Mouse (Mus musculus) activated CD4-positive, CD25-positive, alpha-beta regulatory T cell, adult 4 months (primary cell): ENCODE measurements around the gene Mbd5. TPM values are rescaled to one million over a fixed set of nuclear protein-coding genes. Genes with fewer than 3 reads are reported as not detected.

Source experiments
- ATAC-seq: one replicate; pipeline ENCODE4 v1.8.0; 2017
- polyA plus RNA-seq, 2 experiments: library from polyadenylated mRNA; unstranded; fragments of 100-300 nt; shearing (Covaris generic); gene quantifications; one replicate each; pipeline ENCODE4 v1.2.1; 2017

The Mbd5 gene
- 10 to 100 TPM; 19.8 to 23.9 TPM for polyA plus RNA-seq

DNA sequence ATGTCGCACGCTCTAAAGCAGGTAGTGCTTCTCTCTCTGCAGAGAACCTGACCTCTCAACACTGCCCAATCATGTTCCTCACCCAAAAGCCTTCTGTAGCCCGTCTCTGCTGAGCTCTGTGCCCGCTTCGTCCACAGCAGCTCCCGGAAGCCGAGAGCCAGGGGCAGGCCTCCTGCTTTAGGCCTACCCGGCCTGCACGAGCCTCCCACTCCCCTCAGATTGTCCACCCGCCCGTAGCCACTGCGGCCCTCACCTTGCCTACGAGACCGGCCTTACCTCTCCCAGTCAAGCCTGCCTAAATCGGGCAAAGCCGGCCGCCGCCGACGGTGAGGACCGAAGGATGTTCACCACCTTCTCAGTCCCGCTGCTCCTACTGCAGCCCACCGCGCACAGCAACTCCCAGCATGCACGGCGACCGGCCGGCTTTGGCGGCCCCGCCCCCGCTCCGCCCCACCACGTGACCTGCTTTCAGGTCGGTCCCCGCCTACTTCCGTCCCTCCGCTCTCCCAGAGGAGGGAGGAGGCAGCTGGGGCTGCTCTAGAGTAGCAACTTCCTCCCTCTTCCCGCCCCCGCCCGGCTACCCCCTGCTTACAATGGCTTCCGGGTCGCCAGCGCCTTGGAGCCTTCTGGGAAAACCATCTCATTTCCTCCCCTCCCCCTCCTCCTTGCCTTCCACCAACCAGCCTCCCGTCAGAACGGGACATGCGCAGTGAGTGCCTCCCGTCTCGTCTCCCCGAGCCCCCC, at the start of gene Mbd5:
Mbd5 (plus strand) TSS at position 668 of the 744 bp plus-strand sequence.
- ATAC-seq = peak; percentile 96

DNA sequence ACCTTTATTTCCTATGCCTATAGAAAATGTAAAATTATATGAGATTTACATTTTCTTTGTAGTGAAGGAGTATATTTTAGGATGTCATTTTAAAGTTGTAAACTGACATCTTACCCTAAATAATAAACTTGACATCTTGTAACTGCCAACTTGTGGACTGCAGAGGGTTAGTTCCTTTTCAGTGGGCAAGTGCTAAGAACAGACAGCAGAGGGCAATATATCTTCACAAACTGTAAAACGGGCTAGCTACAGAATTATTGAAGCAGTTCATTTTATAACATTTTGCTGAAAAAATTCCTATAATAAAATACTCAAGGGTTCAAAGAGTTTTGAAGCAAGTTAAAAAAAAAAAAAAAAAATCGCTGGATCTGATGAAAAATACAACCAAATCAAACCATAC, 40.4 kb upstream of the Mbd5 start:
- ATAC-seq = peak; percentile 80

DNA sequence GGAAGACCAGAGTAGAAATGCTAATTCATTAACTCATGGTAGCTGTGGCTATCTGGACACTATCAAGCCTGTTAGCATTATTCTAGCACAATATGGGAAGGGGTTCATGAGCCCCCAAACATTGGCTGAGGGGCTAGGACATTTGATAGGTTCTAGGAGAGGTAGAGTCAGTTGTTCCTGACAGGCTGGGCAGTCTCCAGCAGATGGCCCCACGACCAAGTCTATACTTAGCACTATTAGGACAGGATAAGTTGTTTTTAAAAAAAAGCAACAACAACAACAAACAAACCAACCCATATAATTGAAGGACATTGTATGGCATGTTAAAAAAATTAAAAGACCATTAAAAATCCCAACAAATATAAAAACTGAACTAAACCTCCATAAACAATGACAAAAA, 35.1 kb upstream of the Mbd5 start:
- ATAC-seq = no peak

DNA sequence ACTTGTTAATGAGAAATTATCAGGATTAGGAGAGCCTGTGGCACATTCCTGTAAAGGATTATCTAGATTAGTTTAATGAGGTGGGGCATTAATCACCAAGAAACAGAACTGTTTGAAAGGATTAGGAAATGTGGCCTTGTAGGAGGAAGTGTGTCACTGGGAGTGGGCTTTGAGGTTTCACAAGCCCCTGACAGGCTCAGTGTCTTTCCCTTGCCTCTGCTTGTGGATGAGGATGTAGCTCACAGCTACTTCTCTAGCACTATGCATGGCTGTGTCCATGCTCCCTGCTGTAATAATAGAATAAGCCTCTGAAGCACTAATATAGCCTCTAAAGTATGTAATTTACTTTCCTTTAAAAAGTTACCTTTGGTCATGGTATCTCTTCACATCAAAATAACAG, 33.5 kb upstream of the Mbd5 start:
- ATAC-seq = no peak

DNA sequence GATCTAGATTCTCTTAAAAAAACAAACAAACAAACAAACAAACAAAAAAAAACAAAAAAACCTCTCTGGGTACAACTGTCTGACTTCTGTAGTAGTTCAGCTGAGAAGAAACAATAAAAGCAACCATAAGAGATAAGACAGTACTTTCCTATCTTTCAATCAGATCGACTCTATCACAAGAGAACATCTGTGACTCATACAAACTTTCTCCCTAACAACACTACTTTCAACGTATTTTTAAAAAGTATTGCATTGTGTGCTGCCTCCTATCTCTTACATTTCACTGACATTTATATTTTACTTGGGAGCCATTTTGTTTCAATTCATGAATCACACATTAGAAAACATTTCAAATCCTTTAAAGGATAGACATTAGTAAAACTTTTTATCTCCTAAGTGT, 14.2 kb upstream of the Mbd5 start:
- peak; percentile 28 for ATAC-seq

DNA sequence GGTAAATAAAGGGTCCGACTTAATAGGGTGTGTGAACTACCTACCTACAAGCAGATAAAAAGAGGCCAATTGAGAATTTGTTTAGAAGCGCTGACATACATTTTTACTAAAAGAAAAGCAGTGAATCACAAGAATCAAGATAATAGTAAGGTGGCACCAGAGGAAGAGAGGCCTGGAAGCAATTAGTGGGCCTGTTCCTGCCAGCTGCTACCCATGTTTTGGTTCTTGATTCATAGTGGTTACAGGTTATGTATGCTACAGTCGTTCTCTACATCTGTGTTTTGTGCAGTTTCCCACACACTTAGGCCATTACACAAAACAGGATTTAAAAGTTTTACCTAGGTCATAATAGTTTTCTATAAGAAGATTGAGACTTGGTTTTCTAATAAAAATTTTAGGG, 1.5 kb upstream of the Mbd5 start:
- no peak for ATAC-seq

DNA sequence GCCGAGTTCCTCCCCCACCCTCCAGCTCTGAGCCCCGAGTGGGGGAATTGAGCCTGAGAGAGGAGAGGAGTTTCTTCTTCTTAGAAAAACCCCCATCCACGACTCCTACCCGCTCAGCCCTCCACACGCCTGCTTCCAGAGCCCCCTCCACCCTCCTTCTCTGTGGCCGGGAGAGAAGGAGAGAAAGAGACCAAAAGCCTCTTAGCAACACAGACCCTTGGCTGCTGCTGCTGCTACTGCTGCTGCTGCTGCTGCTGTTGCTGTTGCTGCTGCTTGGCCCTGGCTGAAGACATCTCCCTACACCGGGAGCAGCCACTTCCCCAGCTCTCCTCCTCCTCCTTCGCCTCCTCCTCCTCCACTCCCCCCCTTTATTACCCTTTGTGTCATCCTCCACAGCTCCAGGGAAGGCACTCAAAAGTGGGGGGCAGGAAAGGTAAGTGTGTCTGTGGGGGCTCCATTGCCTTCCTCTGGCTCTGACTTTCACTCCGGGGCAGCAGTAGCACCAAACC, 489 bp downstream of the Mbd5 start:
- peak; percentile 3 for ATAC-seq

DNA sequence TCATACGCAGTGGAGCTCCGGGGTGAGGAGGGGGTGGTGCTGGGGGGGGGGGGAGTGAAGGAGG, 776 bp downstream of the Mbd5 start, which contains the start of gene Orc4:
Orc4 (minus strand) TSS at position 26 of the 64 bp plus-strand sequence.
- no peak for ATAC-seq

DNA sequence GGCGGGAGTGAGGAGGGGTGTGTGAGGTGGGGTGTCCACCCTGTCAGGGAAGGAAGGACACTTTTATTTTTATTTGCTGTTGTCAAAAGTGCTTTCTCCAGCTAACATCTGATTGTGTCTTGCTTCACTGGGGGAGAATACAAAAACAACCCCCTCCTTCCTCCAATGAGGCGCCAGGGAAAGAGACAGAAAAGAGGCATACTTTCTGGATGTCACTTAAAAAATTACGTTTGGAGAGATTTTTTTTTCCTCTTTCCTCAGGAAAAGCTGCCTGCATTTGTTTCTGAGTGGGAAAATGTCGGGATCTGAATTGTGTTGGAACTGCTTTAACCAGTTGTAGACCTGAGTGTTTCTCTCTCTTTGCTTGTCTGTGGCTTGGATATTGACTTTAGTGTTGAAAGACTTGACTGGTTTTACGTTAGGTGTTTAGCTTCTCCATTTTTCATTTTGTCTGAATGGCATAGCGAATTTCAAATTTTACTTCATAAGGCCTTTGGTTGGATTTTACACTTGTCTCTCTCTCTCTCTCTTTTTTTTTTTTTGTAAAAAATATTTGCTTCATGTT, 1.1 kb downstream of the Mbd5 start:
- ATAC-seq = no peak

DNA sequence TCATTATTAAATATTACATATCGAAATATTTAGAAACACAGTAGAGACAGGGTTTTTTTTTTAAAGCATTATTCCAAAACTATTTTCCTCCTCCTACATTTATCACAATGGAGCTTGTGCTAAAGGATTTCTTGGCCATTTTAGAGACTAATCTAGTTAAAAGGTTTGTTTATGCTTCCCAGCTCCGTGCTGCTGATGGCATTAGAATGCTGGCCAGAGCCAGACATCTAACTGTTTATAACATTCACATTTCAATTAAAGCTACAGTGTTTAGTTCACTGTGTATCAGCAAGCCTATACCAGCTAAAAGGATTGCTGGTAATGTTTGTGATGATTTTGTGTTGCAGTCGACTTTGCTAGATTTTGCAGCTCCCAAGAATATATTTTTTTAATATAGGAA, 7.3 kb downstream of the Mbd5 start:
- ATAC-seq = no peak

DNA sequence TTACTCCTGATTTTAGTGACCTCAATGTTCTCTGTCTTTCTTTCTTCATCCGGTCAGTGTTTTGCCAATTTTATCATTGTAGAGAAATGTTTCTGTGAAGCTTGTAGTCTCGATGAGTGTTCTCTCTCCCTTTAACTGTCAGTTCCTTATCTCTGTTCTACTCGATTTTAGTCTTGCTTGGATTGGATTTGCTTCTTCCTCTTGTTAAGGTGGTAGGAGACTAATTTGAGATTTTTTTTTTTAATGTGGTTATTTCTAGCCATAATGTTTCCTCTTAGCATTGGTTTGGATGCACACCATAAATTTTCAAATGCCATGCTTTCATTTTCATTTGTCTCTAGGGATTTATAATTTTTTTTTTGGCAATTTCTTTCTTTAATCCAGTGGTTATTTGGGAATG, 29.6 kb downstream of the Mbd5 start:
- ATAC-seq = no peak

DNA sequence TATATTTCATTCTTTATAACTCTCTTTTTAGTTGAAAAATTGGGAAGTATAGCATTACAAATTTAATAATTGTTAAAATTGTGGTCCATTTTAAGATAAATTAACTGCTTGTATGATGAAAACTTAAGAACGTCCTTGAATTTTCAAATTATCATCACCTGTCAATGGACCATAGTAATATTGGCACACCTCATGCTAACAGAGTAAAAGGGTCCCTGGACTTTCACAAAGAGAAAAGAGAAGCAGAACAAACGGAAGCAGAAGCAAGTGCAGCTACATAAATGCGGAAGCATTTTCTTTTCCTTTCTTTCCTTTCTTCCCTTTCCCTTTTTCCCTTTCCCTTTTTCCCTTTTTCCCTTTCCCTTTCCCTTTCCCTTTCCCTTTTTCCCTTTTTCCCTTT, 41.0 kb downstream of the Mbd5 start:
- ATAC-seq = peak; percentile 57

DNA sequence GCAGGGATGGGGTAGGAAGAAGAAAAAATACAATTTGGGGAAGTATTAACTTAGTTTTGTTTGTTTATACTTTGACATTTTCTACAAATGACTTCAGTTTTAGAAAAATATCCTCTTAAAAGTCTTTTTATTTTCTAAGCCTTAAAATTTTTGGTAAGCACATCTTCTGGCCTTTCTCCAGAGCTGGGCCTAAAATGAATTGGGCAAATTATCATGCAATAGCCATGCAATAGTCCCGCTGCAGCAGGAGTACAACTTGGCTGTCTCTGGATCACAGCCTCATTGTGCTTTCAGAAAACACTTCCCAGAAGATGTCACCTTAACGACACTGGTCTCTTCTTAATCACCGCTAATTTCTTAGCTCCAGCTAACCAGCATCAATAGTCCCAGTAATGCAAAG, 91.2 kb downstream of the Mbd5 start:
- no peak for ATAC-seq

DNA sequence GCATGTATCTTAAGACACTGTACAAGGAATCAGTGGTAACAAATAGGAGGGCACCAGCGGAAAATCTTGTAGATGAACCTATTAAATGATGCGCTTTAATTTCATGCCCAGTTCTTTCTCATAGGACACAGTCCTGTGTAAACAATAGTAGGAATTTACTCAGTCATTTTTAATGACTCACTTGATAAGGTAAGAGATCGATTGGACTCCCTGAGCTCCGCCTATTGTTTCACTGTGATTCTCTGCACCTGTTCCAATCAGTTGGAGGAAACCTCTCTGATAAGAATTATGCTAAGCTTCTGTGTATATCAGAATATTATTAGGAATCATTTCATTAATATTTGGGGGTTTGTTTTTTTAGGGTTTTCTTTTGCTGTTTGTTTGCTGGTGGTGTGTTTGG, 100.7 kb downstream of the Mbd5 start:
- no peak for ATAC-seq

DNA sequence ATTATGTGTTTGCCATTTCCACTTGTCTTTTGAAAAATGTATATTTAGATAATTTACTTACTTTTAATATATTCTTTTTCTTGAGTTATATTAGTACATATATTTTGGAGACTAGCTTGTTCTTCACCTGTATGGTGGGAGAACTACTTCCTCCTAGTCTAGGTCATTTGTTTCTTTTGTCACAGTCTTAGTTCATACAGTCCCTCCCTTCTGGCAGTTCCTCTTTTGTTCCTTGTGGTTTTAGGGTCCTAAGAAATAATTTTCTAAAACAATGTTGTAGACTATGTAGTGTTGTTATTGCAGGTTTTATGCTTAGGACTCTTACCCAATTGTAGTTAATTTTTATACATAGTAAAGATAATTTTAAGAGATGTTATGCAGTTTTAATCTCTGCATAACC, 118.6 kb downstream of the Mbd5 start:
- no peak for ATAC-seq

DNA sequence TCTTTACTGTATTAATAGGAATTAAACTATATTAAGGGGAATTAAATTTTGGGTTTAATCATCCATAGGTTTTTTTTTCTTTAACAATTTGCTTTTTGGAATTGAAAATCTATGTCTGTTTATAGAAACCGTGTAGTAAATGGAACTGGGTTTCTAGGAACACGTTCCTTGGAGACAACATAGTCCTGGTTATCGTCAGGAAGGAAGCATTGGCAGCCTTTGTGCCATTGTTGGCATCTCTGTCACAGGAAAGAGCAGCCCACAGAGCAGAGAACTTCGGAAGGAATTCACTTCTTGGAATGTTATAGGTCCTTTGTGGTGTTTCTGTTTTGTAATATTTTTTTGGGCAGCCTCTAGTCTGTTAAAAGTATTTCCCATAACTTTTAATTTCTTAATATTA, 135.7 kb downstream of the Mbd5 start:
- ATAC-seq = no peak

DNA sequence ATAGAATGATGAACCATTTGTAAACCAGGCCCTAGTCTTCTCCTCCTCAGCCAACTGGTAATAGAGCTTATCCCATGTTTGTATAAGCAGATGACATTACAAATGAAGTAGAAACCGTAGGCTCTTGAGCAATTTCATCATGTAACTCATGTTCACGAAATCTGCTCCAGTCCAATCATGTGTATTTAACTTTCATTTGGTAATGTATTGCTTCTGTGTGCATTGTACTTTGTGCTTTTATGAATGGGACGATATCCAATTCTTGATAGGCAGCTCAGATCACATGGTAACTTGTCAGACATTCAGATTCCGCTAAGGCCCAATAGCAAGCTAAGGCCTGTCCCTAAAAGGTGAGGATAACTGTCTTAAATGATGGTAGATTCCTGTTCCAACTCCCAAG, 141.5 kb downstream of the Mbd5 start:
- no peak for ATAC-seq

DNA sequence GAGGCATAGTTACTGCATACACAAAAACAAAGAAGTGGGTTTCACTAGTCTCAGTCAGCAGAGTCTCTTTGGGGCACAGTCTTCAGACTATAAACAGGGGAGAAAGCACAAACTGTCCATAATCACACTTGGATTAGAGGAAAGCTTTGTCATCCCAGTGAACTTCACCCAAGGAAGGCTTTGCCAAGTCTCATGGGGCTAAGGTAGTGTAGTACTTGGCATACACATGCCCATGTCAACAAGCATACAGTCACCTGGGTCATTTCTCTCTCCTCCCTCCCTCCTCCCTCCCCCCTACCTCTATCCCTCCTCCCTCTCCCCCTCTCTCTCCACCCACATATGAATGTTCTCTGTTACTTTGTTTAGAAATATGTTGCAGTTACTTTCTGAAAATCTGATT, 147.5 kb downstream of the Mbd5 start:
- no peak for ATAC-seq

DNA sequence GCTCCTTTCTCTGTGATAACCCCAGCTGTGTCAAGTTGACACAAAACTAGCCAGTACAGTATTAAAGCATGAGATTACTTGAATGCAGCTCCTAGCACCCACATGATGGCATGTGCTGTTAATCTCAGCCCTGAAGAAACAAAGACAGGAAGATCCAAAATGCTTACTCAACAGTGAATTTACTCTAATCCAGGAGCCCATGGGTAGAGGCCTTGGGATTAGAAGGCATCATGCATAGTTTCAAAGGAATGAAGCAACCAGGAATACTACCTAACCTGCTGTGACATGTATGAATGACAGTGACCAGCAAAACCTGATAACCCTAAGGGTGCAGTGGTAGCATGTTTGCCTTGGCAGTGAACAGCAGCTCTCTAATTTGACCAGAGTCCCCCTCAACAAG, 159.6 kb downstream of the Mbd5 start:
- no peak for ATAC-seq

DNA sequence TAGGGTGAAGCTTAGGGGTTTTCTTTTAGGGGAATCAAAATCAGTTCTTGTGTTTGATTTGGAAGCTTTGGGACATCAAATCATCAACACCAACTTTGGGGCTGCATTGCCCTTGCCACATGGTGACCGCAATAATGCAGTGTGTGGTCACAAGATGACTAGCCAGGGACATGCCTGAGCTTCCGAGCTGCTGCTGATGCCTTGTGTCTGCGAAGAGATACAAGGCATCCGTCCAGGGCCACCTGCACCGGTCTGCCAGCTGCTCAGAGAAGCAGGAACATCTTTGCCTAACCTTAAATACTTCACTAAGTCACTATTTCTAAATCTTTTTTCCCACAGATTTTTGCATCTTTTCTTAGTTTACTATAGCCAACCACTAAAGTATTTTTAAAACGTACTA, 170.6 kb downstream of the Mbd5 start:
- ATAC-seq = no peak

DNA sequence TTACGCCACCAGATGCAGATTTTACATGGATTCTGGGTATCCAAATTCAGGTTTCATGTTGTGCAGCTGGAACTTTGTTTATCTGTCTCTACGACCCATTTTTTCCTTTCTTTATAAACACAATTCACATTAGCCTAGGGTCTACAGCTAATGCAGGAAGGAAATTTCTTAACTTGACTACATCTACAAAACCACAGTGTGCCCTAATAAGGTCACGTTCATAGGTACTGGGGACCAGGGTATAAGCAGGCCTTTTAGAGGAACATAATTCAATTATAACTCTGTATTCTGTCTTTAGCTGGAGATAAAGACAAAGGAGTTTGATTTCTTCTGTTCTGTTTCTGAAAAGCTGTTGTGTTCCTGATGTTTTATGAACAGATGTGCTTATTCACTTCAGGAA, 172.3 kb downstream of the Mbd5 start:
- ATAC-seq = peak; percentile 46

DNA sequence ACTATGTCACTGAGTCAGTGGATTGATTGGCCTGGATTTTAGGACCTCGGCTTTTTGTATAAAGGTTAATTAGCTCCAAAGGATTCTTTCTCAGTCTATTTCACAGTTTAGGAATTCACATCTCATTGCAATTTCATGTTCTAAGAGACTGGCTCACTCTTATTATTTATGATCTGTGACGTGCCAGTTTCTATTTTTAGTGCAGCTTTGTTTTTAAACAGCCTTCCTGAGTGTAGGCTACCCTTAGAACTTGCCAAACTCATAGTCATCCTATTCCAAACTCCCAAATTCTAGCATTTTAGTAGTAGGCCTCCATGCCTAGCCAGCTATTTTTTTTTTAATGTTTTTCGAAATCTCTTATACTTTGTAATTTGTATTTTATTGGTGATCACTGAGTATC, 192.9 kb downstream of the Mbd5 start:
- ATAC-seq = no peak

DNA sequence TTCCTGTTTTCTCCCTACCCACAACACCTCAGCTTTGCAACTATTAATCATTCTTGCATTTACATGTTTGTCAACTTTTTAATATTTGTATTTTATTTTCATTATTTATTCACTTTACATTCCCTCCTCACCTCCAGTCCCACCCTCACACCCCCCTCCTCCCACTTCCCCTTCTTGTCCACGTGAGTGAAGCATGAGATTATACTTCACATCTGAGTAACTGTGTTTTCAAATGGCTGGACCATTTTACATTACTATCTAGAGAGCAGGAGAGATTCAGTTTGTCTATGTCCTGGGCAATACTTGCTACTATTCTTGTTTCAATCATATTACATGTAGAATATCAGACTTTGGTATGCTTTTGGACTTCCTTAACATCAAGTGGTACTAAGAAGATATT, 204.3 kb downstream of the Mbd5 start:
- no peak for ATAC-seq

DNA sequence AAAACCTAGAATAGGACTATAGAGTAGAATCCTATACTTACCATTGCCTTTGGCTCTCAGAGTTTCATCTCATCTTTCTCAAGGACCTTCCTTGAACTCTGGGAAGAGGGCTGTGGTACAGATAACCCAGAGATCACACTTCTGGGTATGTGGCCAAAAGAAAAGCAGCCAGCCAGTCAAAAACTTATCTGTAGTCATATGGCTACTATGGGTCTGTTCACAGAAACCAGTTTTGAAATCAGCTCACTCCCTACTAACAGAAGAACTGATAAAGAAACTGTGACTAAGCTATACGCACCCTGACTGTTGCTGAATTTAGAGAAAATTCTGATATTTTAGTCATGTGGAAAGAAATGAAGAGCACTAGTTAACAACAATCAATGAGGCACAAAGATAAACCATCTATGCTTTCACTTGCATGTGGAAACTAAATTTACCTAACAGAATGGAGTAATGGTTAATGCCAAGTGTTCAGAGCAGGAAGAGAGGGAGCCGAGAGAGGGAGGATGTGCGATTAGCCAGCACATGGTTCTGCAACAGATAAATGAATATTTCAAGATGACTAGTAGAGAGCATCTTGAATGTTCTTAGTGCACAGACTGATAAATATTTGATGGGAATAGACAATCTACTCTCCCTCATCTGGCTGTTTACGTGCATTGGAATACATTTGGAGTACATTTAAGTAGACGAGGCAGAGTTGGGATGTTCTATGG, 211.1 kb downstream of the Mbd5 start:
- ATAC-seq = no peak

DNA sequence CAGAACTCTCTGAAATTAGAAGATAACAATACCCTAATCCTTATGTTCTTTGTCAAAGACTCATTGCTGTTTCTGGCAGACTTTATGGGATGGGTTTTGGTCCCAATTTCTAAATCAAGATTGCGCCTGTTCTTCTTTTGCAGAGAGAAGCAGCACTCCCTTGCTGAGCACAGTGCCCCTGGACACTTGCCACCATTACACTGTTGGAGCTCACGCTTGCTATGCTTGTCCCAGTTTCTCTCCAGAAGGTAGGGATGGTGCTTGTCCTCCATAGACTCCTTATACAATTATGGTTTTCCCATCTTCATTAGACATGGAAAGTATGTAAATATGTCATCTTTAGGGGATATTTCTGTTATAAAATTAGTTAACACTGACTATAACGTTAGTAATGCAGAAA, 220.5 kb downstream of the Mbd5 start:
- no peak for ATAC-seq
